Mouse (Mus musculus): ENCODE data around the gene Per1. TPM values are rescaled to one million over a fixed set of nuclear protein-coding genes. Genes with fewer than 3 reads are reported as not detected.
A peak's percentile ranks its signal among the peaks of the same experiment; 100 is the strongest.

Gene Per1
- polyA plus RNA-seq, 2 experiments = 19.3 to 22.5 TPM

GRCm38 (mm10) chr11:69116843-69117242 is 21.8 kb downstream of the Per1 start:
- no peak overlapping the region for H3K27ac ChIP-seq (replicated peaks; ENCODE audit: low read depth, low read length)
- H3K4me2 ChIP-seq (replicated peaks; ENCODE audit: low read depth, low read length, severe bottlenecking) = 0 out of 2 replicates have a peak overlapping the region, but pooled peaks have one; percentile 82
- H3K9ac ChIP-seq (ENCODE audit: low read depth, low read length, severe bottlenecking) = no peak overlapping the region
- 52% methylated on average over 5 of the region's 5 CpGs for WGBS
- H3K4me1 ChIP-seq (ENCODE audit: control insufficient read depth, insufficient read depth, low read length) = peaks cover 27% of the 10 kb centered on the region
- H3K4me3 ChIP-seq (replicated peaks; ENCODE audit: low read length) = peak overlapping the region; percentile 60; the same call in 1 of the 2 replicates
- no peaks in the 10 kb centered on the region for H3K36me3 ChIP-seq (ENCODE audit: control insufficient read depth, insufficient read depth, low read length)
- no peak for TF ChIP-seq POLR2A (IDR thresholded peaks at IDR 0.05; ENCODE audit: borderline replicate concordance, extremely low read depth, insufficient read depth, insufficient read length)
- no peak for DNase-seq (ENCODE audit: low spot score)
- no peaks in the 10 kb centered on the region for H3K9me3 ChIP-seq (ENCODE audit: control insufficient read depth, low read length)
- no peaks in the 10 kb centered on the region for H3K27me3 ChIP-seq (ENCODE audit: control insufficient read depth, insufficient read depth, low read length)
- ATAC-seq (ENCODE audit: low FRiP score, low read depth) = no peak

- H3K4me3 ChIP-seq (replicated peaks; ENCODE audit: low read length) = peak overlapping the region; percentile 60
- H3K27me3 ChIP-seq (ENCODE audit: control insufficient read depth, insufficient read depth, low read length) = no peaks in the 10 kb centered on the region
- no peaks in the 10 kb centered on the region for H3K36me3 ChIP-seq (ENCODE audit: control insufficient read depth, insufficient read depth, low read length)
- under 1% methylated on average over 45 of the region's 45 CpGs for WGBS
- H3K4me1 ChIP-seq (ENCODE audit: control insufficient read depth, insufficient read depth, low read length) = peaks cover 22% of the 10 kb centered on the region
- peak overlapping the region; percentile 39 for H3K27ac ChIP-seq (replicated peaks; ENCODE audit: low read depth, low read length)
- 0 out of 2 replicates have a peak, but pooled peaks have one; percentile 9 for TF ChIP-seq POLR2A (IDR thresholded peaks at IDR 0.05; ENCODE audit: borderline replicate concordance, extremely low read depth, insufficient read depth, insufficient read length)
- ATAC-seq (ENCODE audit: low FRiP score, low read depth) (peak; percentile 16; the same call in 1 of the 2 replicates), DNase-seq (ENCODE audit: low spot score) (no peak)
- peak overlapping the region; percentile 62 for H3K9ac ChIP-seq (ENCODE audit: low read depth, low read length, severe bottlenecking)
- peak overlapping the region; percentile 82 for H3K4me2 ChIP-seq (replicated peaks; ENCODE audit: low read depth, low read length, severe bottlenecking)
- H3K9me3 ChIP-seq (ENCODE audit: control insufficient read depth, low read length) = no peaks in the 10 kb centered on the region
These were observed 23.0 kb downstream of the Per1 start for GRCm38 (mm10) chr11:69117737-69118695.

DNA sequence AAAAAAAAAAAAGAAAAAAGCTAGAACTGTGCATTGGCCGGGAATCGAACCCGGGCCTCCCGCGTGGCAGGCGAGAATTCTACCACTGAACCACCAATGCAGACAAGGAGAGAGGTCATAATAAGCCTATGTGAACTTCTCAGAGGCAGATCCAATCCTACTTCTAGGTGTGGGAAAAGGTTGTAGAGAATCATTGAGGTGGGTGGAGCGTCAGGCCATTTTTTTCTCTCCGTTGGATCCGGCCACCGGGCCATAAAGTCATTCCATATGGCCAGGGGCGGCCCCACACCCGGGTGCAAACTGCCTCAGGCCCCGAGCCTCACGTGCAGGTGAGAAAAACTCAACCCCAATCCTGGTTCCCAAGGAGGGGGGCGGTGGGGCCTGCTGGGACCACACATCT is 23.7 kb downstream of the Per1 start:
- ATAC-seq (ENCODE audit: low FRiP score, low read depth) (peak; percentile 48), DNase-seq (ENCODE audit: low spot score) (peak; percentile 94)
- H3K4me3 ChIP-seq (replicated peaks; ENCODE audit: low read length) = peak overlapping the region; percentile 60
- H3K9me3 ChIP-seq (ENCODE audit: control insufficient read depth, low read length) = no peaks in the 10 kb centered on the region
- no peaks in the 10 kb centered on the region for H3K36me3 ChIP-seq (ENCODE audit: control insufficient read depth, insufficient read depth, low read length)
- H3K4me2 ChIP-seq (replicated peaks; ENCODE audit: low read depth, low read length, severe bottlenecking) = peak overlapping the region; percentile 82
- 0% methylated on average over 15 of the region's 15 CpGs for WGBS
- H3K9ac ChIP-seq (ENCODE audit: low read depth, low read length, severe bottlenecking) = no peak overlapping the region
- H3K27ac ChIP-seq (replicated peaks; ENCODE audit: low read depth, low read length) = no peak overlapping the region
- H3K4me1 ChIP-seq (ENCODE audit: control insufficient read depth, insufficient read depth, low read length) = peaks cover 22% of the 10 kb centered on the region
- no peaks in the 10 kb centered on the region for H3K27me3 ChIP-seq (ENCODE audit: control insufficient read depth, insufficient read depth, low read length)
- TF ChIP-seq POLR2A (IDR thresholded peaks at IDR 0.05; ENCODE audit: borderline replicate concordance, extremely low read depth, insufficient read depth, insufficient read length) = no peak

DNA sequence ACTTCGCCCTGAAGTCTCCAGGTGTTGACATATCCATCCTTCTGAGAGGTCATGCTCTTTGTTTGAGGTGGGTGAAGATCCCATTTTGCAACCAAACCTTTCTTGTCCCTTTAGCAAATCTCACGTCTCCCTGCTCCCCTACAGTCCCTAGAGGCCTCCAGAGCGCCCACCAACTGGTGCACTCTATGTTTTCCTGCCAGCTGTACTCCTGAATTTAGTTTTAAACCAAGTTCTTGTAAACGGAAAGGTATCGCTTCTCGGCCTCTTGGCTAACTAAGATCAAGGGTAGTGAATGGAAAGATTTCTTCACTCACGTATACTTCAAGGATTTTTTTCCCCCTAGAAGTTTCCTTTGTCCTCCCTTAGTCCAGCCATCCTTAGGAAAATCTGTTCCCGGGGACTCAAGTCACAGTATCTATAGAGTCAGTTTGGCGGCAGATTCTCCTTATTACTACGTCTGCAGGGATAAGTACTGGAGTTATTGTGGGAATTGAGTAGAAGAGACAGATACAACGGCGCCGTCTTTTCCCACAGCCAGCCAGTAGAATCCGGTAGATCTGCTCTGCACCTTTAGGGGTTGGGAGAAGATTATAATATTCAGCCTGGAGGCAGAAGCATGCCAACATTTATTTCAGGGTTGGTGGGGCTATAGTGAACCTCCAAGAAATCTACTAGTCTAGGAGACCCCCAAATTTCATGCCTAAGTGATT is 24.6 kb downstream of the Per1 start:
- peaks cover 22% of the 10 kb centered on the region for H3K4me1 ChIP-seq (ENCODE audit: control insufficient read depth, insufficient read depth, low read length)
- H3K9me3 ChIP-seq (ENCODE audit: control insufficient read depth, low read length) = no peaks in the 10 kb centered on the region
- H3K27me3 ChIP-seq (ENCODE audit: control insufficient read depth, insufficient read depth, low read length) = no peaks in the 10 kb centered on the region
- TF ChIP-seq POLR2A (IDR thresholded peaks at IDR 0.05; ENCODE audit: borderline replicate concordance, extremely low read depth, insufficient read depth, insufficient read length) = no peak
- H3K9ac ChIP-seq (ENCODE audit: low read depth, low read length, severe bottlenecking) = no peak overlapping the region
- ATAC-seq (ENCODE audit: low FRiP score, low read depth) (no peak), DNase-seq (ENCODE audit: low spot score) (no peak)
- H3K27ac ChIP-seq (replicated peaks; ENCODE audit: low read depth, low read length) = no peak overlapping the region
- H3K36me3 ChIP-seq (ENCODE audit: control insufficient read depth, insufficient read depth, low read length) = no peaks in the 10 kb centered on the region
- WGBS = 28% methylated on average over 14 of the region's 14 CpGs
- H3K4me2 ChIP-seq (replicated peaks; ENCODE audit: low read depth, low read length, severe bottlenecking) = peak overlapping the region; percentile 90
- peak overlapping the region; percentile 74 for H3K4me3 ChIP-seq (replicated peaks; ENCODE audit: low read length)

Data from limb, embryonic 14.5 days (tissue).